Mouse (Mus musculus) hindlimb bud, embryonic 11.5 days (tissue): ENCODE data around the gene Kdm5a.

Experiments
- DNase-seq: peaks from one replicate; pipeline ENCODE4 v3.0.0-alpha.2; 2012; ENCODE audit warnings: low read depth, low spot score; ENCODE audit errors: extremely low spot score

The Kdm5a gene

DNA sequence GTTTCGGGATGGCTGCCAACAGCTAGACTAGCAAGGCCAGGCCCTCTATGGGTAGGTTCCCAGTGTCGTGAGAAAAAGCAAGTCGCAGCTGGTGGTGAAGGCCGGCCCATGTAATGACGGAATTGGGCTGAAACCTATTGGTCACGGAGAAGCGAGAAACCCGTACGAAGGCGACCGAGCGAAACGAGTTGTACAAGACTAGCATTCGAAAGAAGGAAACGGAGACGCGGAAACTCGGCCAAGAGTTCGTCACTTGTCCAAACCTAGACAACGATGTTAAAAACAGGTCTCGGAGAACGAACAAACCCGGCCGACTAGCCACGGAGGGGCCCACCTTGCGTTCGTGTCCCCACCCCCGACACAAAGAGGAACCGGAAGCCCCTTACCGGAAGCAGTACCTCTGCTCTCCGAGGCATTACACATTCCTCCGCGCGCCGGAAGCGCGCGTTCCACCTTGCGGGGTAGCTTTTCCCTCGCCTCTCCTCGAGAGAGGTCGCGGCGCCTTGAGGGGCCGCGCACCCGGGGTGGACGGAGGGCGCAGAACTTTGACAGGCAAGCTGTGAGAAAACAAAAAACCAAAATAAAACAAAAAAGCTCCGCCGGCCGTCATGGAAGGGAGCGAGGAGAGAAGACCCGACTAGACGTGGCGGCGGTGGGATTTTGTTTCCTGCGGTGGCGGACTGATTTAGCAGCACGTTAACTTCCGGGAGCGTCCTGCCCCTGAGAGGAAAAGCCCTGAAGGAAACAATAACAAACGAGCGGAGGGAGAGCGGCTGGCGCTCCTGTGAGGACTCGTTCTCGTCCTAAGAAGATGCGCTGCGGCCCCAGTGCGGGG, at the start of gene Kdm5a, which contains the start of gene Ccdc77:
Gene Kdm5a (plus strand): TSS at position 437 of the 835 bp plus-strand sequence.
Gene Ccdc77 (minus strand): TSS at position 687 of the 835 bp plus-strand sequence.
- DNase-seq: peak; percentile 88

DNA sequence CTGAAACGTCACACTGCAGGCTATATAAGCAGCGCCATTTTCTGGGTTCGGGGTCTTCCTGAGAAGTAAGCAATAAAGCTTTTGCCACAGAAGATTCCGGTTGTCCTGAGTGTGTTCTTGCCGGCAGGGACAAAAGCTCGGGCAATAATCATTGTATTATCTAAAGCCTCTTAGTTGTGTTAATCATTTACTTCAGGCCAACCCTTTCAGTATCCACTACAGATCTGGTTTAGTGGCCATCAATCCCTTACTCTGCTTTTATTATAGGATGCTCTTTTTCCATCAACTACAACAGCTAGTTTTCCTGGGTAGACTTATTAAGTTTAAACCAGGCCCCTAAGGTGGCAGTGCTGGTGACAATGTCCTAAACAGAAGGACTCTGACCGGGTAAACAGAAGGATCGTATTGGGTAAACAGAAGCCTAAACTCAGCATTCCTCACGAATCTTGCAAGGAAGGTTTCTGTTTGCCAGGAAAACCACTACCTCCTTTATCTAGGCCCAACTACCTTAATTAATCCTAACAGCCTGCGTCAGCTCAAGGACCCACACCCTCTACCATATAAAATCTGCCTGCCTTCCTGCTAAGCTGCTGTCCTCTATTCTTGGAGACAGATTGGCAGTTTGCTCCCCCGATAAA, 45.5 kb upstream of the Kdm5a start:
- no peak for DNase-seq

DNA sequence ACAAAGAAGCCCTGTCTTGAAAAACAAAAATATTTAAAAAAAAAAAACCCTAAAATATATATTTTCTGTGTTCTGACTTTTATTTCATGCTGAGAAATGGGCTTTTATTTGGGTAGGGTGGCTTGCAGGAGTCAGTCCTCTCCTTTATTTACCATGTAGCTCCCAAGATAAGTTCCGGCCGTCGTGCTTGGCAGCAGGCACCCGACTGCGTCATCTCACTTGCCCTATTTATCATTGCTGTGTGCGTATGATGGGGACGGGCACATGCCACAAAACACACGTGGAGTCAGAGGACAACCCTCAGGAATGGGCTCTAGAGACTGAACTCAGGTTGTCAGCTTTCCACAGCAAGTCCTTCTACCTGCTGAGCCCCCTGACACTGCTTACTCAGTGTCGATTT, 44.8 kb upstream of the Kdm5a start:
- no peak for DNase-seq

GRCm38 (mm10) chr6:120320369-120320768, 43.6 kb upstream of the Kdm5a start:
- DNase-seq: no peak

DNA sequence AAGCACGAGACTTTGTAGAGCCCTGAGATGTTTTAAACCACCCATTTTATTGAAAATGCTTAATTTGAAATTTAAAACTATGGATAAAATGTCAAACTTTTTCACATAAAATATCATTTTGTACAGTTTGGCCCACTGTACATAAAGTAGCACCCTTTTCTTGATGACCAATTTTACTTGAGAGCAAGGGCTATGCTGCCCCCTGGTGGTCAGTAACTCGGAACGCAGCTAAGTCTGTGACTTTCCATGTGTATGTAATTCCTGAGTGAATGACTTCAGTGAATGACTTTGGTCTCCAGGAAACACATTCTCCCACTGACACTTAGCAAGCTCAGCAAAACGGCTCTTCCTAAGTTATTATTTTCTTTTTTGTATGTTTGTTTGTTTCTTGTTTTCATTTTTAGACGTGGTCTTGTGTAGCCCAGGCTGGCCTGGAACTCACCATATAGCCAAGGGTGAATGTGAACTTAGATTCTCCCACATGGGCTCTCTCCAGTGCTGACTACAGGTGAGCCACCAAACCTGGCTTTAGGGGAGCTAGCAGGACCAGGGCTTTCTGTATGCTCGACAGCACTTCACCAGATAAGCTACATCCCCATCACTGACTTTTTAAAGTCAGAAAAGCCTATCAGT, 39.5 kb upstream of the Kdm5a start:
- DNase-seq: peak; percentile 79

DNA sequence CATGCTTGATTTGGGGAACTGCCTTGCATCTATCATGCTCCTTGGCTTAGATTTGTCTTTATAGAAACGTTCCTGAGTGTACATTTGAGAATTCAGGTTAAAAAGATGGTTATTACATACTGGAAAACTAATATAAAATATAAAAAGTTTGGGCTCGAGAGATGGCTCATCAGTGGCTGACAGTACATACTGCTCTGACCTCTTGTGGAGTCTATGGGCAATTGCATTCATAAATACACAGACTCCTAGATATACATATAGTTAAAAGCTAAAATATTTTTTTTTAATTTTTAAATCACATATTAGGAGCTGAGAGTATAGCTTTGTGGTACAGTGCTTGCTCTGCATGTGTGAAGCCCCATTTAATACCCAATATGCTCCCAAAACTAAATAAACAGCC, 31.6 kb upstream of the Kdm5a start:
- no peak for DNase-seq

GRCm38 (mm10) chr6:120343992-120344391, 19.9 kb upstream of the Kdm5a start:
- no peak for DNase-seq

- no peak for DNase-seq
Measured at GRCm38 (mm10) chr6:120349018-120349417, 14.9 kb upstream of the Kdm5a start.

DNA sequence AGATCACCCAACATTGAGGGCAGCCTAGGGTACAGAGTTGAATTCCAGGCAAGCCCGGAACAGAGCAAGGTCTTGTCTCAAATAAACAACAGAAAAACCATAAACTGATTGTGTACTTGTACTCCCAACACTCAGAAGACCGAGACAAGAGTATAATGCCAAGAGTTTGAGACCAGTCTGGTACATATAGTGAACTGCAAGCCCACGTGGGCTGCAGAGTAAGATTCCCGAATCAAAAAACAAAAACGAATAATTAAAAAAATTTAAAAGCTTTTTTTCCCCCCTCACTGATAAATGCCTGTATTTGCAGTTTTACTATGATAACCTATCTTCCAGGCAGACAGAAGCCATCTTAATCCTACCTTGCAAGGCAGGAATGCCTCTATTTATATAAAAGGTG, 7.4 kb upstream of the Kdm5a start:
- no peak for DNase-seq

GRCm38 (mm10) chr6:120356951-120357945, 6.7 kb upstream of the Kdm5a start:
- DNase-seq: peak; percentile 85

GRCm38 (mm10) chr6:120362124-120362523, 1.8 kb upstream of the Kdm5a start:
- no peak for DNase-seq

DNA sequence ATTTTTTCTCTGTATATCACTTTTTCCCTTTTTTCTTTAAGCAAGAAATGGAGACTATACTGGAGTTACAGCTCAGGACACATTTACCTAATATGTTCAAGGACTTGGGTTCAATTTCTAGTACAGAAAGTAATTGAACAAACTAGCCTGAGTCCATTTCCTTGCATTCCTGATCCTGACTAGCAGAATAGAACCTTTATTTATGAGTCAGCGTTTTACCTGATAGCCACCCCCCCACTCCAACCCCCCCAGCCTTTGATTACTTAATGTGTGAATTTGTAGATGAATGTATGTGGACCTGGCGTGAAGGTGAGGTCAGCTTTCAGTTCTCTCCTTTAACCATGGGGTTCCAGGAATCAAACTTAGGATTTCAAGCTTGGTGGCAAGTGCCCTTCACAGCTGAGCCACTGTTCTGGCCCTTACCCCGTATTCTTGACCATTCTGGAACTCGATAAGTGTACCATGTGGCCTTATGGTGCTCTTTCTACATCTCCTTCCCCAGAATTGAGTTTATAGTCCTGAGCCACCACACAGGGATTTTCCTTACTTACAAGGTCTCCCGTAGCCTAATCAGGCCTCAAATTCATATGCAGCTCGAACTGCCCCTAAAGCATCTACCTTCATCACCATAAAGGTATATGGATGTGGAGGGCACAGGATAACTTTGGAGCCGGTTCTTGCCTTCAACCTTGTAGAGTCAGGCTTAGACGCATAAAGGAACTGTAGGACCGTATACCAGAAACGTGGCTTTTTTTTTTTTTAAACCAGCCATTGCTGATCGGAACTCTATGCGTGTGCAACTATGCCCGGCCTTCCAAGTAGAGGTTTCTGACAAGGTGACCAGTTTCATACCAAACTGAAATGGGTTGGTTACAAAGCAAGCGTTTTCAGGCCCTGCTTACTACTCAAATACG, 893 bp upstream of the Kdm5a start:
- no peak for DNase-seq

GRCm38 (mm10) chr6:120364523-120364905, 590 bp downstream of the Kdm5a start:
- DNase-seq: no peak

- DNase-seq: no peak
Measured at GRCm38 (mm10) chr6:120365051-120365450, 1.1 kb downstream of the Kdm5a start.

GRCm38 (mm10) chr6:120376736-120377135, 12.8 kb downstream of the Kdm5a start:
- DNase-seq: no peak

- DNase-seq: no peak
Measured at GRCm38 (mm10) chr6:120390054-120390453, 26.1 kb downstream of the Kdm5a start.

DNA sequence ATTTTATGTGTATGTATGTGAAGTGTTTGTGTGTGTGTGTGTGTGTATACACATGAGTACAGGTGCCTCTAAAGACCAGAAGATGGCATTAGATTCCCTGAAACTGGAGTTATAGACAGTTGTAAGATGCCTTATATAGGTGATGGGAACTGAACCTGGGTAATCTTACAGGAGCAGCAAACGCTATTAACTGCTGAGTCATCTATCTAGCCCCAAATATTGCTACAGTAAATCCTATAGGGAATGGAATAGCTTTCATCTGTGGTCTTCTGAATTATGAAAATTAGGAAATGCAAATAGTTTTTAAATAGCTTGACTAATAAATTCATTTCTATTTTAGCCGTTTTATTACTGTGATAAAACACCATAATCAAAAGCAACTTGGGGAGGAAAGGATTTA, 28.9 kb downstream of the Kdm5a start:
- no peak for DNase-seq

DNA sequence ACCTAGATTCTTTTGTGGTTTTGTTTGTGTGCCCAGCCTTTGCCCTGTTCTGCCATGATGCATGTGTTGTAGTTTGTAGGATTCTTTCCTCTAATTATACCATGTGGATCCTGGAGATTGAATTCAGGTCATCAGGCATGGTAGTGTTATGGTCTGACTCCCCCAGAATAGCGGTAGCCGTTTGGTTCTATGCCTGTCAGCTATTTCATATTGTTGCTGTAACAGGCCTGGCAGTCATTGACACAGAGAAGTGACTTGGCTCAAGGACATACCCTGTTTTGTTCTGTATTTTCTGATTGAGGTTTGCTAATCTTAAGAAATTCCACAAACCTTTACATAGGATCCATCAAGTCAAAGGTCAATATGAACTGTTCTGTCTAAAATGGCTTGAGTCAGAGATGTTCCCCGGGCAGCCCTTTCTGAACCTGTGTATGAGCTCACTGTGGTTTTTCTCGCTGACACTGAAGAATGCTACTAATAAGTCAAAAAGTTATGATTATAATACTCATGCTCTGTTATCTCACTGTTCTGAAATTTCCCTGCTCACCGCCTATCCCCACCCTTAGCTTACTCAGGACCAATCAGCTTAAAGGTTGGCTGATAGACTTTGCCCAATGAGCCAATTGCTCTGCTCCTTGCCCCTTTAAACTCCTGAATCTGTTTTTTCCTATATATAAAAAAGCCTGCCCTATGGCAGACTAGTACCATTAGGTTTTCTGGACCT, 31.9 kb downstream of the Kdm5a start:
- DNase-seq: no peak

DNA sequence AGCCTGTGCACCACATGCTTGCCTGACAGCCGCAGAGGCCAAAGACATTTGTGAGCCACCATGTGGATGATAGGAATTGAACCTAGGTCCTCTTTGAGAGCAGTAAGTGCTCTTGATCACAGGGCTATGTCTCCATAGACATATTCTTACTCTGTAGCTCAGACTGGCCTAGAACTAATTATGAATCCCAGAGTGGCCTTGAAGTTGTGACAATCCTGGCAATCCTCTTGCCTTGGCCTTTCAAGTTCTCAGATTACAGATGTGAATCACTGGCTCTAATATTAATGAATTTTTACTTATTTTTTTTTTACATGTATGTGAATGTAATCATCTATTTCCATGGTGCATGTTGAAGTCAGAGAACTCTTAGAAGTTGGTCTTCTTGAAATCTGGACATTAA, 40.0 kb downstream of the Kdm5a start:
- DNase-seq: no peak
